Mouse (Mus musculus) liver (tissue): ENCODE measurements around the gene 4933415A04Rik.

Source experiments
- DNase-seq: peaks from one replicate; pipeline ENCODE4 v3.0.0-alpha.2; 2020; ENCODE audit warnings: mixed read lengths

The 4933415A04Rik gene

DNA sequence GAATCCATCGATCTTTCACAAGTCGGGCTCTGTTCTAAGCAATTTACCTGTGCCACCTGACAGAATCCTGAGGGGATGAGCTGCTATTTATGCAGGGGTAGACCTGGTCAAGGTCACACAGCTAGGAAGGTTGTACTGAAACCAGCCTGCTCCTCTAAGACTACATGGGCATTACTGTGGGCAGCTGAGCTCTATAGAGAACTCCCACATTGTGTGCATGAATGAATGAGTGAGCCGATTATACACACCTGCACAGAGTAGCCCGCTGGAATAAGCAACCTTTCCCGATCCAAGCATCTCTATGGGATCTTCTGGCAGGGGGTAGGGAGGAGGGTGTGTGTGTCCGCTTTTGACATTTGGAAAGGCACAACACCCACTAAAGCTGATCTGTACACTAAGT is 46.3 kb downstream of the 4933415A04Rik start:
- no peak for DNase-seq

DNA sequence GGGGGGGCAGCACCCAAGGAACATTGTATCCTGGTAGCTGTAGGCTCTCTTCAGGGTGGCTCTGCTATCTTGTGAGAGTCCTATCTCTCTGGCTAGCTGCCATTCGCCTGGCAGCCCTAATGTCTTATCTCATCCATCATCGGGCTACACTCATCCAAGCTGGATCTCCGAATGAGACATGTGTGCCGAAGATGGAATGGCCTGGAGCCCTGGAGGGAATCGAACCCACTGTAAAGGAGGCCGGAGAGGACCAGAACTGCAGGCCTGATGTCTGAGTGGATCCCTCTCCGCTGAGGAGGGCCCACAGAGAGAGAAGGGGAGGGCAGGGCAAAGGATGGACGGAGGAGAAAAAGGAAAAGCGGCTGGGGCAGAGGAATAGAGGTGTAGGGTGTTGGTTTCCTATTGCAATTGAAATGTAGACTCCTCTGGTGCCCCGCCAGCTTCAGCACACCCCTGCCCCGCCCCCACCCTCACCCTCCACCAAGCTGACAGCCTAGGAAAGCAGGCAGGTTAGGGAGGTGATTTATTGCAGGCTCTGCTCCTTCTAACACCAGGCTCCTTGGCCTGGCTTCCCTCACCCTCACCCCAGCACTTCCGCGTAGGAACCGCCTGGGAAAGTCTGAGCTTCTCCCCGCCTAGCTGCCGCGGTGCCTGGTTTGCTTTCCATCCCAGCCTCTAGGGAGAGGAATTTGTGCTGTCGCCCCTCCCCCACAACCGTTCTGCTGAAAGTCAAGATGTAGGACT is 47.0 kb downstream of the 4933415A04Rik start:
- DNase-seq = peak; percentile 73

DNA sequence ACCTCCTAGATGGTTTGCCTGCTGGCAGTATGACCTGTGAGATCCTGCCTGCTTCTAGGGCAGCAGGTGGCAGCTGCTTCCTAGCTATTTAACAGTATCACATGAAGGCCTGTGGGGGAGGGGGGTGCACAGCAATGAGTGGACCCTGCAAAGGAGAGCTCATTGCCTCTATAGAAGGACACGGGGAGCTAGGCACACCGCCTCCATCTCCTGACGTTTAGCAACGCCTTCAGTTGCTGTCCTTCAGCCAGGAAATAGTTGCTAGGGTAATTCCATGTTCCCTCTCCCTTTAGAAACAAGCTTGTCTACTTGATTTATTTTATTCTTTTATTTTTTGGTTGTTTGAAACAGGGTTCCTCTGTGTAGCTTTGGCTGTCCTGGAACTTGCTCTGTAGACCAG is 49.9 kb downstream of the 4933415A04Rik start:
- DNase-seq = no peak

DNA sequence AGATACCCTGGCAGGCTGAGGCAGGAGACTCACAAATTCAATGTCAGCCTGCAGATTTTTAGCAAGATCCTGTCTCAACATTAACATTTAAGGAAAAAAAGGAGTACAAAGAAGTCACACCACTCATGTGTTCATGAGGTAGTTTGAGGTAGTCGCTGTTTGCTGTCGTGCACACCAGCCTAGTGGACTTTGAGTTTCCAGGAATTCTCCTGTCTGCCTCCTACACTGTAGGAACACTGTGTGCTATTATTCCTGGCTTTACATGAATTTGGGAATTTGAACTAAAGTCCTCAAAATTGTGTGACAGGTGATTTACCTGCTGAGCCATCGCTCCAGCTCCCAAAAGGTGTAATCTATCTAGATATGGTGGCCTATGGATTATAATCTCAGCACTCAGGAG is 51.6 kb downstream of the 4933415A04Rik start:
- no peak for DNase-seq
